Mouse (Mus musculus) cerebellum, adult (tissue): ENCODE measurements at regions not wholly inside any gene's neighbourhood (a gene's known extent, or its start where the extent isn't known, plus 50 kb on each side); places are given as distances from the start of the nearest gene placed in this dataset.

ENCODE experiments used
- ATAC-seq: cut with Nextera tagmentation; 2 replicates; pipeline ENCODE4 v1.9.2; 2017; ENCODE audit warnings: mild to moderate bottlenecking, moderate library complexity, mixed read lengths; ENCODE audit not compliant: insufficient number of reproducible peaks, low FRiP score, low TSS enrichment

DNA sequence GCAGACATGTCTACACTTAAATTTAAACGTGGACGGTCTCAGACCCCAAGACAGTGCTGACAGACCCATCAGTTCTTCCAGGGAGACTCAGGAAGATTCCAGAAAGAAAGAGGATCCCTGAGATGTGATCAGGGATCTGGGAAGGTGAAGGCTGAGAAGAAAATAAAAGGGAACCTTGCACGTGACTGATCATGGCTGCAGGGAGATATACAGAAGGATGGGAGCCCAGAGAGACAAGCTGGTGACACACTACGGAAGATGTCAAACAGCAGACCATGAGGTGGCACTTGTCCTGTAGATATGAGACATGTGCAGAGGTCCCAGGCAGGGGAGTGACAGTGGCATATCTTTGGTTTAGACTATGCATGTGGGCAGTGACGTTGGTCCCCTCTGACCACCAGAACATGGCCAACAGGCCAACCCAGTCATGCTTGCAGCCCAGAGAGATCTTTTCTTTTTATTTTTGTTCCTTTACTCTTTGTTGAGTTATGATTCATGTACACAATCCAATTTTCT is 231.5 kb downstream of the Rplp1 start:
- no peak for ATAC-seq

- no peak for ATAC-seq
Measured at GRCm38 (mm10) chr9:61682316-61682715, 232.0 kb downstream of the Rplp1 start.

GRCm38 (mm10) chr9:61681406-61681805 is 232.9 kb downstream of the Rplp1 start:
- ATAC-seq, result no peak

DNA sequence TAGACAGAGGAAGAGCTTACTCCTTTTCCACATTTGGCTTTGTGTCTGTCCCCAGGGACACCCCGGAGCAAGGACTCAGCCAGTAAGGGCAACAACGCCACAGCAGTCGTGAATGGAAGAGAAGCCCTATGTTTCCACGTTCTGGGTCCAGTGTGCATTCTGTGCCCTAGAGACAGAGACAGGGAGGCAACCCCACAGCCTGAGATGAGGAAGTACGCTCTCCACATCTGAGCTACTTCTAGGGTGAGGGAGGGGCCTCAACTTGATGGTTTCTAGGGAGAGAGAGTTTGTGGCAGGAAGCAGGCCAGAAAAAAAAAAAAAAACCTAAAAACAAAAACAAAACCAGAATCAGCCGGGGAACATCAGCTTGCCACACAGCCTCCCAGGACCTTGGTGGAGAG is 233.4 kb downstream of the Rplp1 start:
- ATAC-seq, result no peak

- no peak for ATAC-seq
Measured at GRCm38 (mm10) chr9:61679686-61680085, 234.7 kb downstream of the Rplp1 start.

DNA sequence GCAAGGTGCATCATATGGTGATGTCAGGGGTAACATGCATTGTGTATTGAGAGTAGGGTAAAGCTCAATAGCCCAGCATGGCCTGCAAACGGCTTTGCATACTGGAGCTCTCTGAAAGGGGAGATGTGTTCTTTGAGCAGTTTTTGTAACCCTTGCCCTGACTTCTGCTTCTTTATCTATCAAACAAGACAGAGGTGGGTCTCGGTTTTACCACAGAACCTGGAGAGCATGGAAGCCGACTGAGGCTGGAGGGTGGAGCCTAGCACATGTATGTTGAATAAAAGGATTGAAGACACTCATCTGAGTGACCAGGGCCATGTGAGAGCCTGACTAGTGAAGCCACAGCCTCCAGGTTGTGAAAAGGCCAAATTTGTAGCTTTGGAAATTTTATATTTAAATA is 236.7 kb downstream of the Rplp1 start:
- no peak for ATAC-seq

DNA sequence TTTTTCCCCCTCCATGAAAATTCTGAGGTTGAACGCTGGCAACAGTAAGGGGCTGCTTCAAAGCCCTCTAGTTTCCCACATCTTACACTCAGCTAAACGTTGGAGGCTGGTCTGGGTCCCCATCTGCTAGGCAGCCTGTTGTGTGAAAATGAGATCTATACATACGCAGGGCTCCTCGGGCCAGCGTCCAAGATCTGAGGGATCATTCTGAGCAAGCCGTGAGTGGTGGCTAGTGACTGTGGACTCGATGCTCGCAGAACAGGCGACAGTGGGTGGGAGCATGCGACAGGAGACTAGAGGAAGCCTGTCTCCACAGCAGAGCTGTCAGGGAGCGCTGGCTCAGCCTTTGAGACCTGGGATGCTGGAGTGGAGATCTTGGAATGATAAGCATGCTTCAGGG is 237.3 kb downstream of the Rplp1 start:
- no peak for ATAC-seq

DNA sequence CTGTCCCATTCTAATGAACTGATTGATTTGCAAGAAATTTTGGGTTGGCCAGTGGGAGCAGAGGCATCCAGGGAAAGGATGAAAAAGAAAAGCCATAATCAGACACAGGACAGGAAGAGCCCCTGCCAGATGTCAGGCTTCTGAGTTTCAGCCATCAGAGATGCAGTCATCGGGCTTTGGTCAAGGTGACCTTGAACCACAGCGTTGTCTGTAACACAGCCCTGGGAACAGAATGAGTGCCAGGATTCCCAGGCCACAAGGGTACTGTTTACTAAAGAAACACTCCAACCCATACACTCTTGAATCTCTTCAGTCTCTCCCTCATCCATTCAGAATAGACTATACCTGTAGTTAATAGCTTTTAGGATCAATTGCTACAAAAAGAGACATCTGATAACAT is 239.0 kb downstream of the Rplp1 start:
- ATAC-seq, result no peak

GRCm38 (mm10) chr9:61673575-61674203 is 240.7 kb downstream of the Rplp1 start:
- ATAC-seq, result no peak

DNA sequence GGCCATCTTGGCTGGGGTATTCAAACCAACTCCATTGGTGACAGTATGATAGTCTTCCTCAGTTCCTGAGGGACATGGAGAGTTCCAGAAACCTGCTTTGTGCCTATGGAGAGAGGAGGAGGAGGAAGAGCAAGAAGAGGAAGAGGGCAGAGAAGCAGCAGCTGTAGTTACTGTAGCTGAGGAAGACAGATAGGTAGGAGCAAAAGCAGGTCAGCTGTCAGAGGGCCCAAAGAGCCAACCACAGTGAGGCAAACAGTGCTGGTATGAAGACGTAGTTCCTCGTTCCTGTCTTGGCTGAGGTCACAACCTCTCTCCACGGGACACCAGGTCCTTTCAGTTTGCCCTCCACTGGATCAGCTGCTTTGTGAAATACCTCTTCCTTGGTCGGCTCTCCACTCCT is 243.4 kb downstream of the Rplp1 start:
- ATAC-seq, result no peak

- ATAC-seq, result no peak
Measured at GRCm38 (mm10) chr9:61669729-61670520, 244.4 kb downstream of the Rplp1 start.

DNA sequence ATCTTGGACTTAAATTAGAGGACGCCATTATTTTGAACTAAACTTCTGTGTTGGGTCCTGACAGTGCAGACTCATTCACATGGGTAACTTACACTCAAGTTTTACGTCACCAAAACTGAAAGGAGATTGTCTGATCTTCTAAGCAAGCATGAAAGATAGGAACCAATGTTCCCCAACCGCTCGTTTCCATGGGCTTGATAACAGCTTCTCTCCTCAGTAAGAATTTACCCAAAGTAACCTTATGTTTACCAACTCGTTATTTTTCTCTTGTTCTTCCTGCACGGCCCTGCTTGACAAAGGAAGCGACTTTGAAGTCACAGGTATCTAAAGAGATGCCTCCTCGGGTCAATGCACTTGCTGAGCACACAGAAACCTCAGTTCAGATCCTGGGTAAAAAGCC is 245.6 kb downstream of the Rplp1 start:
- no peak for ATAC-seq

DNA sequence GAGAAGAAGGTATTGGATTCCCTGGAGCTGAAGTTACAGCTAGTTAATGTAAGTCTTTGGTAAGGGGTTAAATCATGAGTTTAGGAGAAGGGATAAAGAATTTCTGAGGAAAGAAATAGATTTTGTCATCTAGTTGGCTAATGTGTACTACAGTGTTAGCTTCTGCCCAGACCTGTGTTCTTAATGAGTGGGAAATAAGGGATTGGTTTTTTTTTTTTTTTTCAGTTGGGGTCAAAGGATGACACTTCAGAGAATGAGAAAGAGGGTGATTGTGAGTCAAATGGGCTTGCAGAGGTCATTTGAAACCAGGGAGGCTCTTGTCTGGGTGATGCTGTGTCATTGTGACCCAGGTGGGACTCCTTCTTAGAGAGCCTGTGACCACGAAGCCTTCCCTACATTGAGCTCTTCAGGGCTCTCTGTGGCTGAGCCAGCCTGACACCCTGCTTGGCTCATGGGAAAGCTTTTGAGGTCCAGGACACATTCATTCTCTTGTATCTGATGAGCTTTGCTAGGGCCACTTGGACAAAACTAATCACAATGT is 246.1 kb downstream of the Rplp1 start:
- no peak for ATAC-seq

DNA sequence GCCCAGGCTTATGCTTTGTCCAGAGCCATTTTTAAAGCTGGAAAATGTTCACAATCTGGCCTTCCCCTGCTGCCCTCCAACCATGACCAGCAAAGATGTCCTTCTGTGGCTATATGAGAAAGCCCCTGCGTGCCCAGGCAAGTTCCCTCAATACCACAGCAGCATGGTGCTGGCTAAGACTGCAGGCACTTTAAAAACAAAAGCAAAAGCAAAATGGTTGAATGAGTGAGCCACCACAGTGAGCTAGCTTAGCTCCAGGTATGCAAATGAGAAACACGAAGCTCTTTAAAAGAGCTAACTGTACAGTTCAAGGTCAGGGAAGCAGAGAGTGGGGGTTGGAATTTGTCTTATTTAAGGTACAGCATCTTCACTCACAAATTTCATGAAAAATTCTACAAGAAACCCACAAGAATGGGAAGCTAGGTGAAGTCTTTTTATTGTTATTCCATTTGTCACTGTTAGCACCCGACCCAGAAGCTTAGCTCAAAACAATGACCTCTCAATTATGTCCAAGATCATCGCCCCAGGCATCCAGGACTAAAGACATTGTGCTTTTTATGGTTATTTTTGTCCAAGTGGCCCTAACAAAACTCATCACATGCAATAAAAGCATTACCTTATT is 246.8 kb downstream of the Rplp1 start:
- ATAC-seq, result no peak

DNA sequence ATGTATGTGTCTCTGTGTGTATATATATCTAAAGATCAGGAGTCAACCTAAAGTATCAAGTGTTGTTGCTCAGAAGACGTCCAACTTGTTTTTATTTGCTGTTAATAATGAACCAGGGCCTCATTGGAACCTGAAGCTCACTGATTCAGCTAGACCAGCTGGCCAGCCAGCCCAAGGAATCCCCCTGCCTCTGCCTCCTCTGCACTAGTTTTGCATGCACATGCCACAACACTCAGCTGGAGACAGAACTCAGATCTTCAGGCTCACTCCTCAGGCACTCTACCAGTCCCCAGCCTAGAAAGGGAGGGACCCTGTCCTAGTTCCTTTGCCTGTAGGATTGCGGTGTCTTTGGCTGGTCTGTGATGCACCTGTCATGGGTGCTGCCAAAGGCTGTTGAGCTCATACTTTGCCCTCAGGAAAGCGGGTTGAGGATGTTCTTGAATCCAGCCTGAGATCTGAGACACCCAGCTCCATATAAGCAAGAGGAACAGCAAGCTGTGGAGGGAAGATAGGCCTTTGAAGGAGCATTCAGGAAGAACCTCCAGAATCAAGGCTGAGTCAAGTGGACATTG is 247.5 kb downstream of the Rplp1 start:
- ATAC-seq, result no peak

GRCm38 (mm10) chr9:61666118-61666517 is 248.2 kb downstream of the Rplp1 start:
- ATAC-seq, result no peak

- no peak for ATAC-seq
Measured at GRCm38 (mm10) chr9:61665254-61665653, 249.1 kb downstream of the Rplp1 start.

DNA sequence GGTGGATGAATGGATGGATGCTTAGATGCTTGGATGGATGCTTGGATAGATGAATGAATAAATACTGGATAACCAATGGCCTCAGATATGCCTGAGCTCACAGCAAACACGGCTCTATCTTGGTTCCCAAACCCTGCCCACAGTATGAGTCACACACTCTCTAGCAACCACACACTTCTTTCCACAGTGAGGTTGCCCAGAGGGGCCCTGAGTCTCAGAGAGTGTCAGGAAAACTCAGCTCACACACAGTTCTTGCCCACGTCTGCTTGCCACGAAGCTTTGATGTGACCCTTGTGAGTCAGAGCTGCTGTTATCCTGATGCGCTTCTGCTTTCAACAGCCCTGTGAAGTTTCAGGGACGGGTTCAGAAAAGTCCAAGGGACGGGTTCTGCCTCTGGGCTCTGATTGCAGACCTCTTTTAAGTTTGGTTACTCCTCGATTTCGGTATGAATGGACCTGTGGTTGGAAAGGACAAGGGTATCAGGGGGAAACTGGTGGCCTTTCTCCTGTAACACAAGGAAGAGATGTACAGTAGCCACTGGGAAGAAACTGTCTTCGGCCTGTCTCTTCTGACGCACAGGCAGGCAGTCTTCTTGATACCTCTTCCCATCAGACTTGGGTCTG is 250.2 kb downstream of the Rplp1 start:
- ATAC-seq, result no peak

GRCm38 (mm10) chr9:61662055-61663028 is 252.0 kb downstream of the Rplp1 start:
- no peak for ATAC-seq
